Mouse (Mus musculus) layer of hippocampus, adult 18-20 months (tissue): Measurements from ENCODE around the gene Elmo1. TPM values are rescaled to one million over a fixed set of nuclear protein-coding genes. Genes with fewer than 3 reads are reported as not detected.
A peak's percentile ranks its signal among the peaks of the same experiment; 100 is the strongest.

Experiments
- DNase-seq, 2 experiments: peaks; one replicate each; pipeline ENCODE4 v3.0.0; 2022; ENCODE audit warnings: low spot score in 2 of 2
- total RNA-seq, 2 experiments: library from RNA; stranded (reverse); gene quantifications; 2 replicates each; pipeline ENCODE4 v1.2.3; 2021

The Elmo1 gene
- total RNA-seq, 2 experiments from 2014 or later, result 28.9 to 29.8 TPM

GRCm38 (mm10) chr13:20093307-20094045, 3.1 kb downstream of the Elmo1 start:
- no peak for DNase-seq

DNA sequence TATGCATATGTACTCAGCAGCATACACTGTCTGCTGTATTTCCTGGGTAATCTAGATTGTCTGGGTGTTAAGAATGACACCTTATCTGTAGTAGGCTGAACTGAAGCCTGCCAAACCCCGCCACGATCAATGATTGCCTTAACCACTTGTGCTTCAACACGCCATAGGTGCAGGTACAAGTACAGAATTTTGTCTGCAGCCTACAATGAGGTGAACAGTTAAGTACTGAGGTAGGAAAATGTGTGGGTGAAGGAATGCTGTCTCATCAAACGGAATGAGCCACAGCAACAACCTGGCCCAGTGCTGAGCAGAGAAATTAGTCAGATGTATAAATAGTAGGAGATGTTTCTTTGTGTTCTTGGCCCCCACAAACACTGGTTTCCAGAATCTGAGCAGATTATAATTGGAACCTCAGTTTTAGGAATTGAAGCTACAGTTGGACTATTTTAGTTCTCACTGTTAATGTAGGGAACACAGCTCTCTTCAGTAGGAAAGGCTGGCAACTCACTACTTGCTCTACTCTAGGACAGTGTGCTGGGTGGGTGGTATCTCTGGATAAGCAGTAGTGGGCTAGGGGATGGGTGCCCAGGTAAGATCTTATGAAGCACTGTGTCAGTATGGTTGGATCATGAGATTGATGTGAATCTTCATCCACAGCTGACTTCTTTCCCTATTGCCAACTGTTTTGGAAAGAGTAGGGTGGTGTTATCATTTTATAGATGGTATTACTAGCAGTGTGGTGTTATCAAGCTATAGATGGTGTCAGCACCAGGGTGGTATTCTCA, 4.7 kb downstream of the Elmo1 start:
- peak in 1 of 2 experiments; percentile 46 for DNase-seq

DNA sequence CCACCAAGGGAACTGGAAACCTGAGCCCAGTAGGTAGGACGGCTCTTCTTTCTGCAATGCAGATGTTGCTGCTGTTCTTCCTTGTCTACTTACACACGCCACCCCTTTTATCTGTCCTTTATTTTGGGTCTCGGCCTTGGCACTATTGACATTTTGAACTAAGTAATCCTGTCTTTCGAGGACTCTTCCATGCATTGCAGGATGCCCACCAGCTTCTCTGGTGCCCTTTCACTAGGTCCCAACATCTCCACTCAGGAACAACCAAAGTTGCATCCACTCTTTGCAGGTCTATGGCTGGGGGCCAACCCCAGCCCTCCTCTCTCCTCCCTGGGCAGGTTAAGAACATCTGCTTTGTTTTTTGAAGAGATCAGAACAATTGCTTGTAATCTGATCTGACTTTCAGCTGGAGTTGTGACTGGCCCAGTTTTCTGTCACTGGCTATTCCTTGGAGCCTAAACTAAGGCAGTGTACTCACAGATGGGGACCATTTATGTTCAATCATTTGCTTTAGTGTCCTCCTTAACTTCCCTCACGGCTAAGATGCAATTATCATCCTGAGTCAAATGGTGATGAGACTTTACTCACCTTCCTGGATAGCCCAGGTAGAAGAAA, 6.7 kb downstream of the Elmo1 start:
- DNase-seq, result no peak

- no peak for DNase-seq
Observed at GRCm38 (mm10) chr13:20097934-20098593, 7.7 kb downstream of the Elmo1 start.

- DNase-seq, result no peak
Observed at GRCm38 (mm10) chr13:20098594-20098965, 8.2 kb downstream of the Elmo1 start.

DNA sequence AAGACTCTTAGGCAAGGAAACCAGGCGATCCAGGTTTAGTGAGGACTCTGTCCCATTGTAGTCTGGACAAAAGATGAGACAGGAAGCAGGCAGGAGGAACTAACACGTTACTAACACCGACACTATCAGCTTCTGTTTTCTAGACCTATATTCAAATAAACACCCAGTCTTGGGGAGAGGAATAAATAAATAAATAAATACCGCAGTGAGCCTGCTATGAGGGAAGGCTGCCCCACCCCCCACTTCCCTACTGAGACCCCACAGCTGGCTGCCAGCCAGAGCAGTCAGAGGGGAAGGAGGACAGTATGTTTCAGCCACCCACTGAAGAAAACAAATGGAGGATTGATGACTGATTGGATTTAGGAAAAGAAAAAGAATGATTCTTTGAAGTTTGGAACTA, 9.2 kb downstream of the Elmo1 start:
- DNase-seq, result no peak

GRCm38 (mm10) chr13:20100357-20100756, 10.0 kb downstream of the Elmo1 start:
- DNase-seq, result no peak

GRCm38 (mm10) chr13:20101691-20102090, 11.3 kb downstream of the Elmo1 start:
- no peak for DNase-seq

DNA sequence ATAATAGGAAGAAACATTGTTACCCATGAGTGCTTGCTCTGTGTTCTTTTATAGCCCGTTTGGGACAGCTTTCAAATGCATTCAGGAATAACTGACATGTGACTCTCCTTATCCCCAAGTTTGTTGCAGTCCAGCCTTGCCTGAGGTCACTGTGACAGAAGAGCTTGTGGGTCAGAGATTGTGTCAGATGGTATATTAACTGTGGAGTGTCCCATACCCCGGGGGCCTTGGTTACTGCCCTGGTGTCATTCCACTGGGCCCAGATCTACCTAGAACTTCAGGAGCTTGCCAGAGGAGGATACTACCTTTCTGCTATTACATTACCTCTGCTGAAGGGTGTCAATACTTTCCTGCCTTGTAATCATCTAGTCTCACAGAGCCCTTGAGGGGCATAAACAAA, 14.4 kb downstream of the Elmo1 start:
- DNase-seq, result no peak

DNA sequence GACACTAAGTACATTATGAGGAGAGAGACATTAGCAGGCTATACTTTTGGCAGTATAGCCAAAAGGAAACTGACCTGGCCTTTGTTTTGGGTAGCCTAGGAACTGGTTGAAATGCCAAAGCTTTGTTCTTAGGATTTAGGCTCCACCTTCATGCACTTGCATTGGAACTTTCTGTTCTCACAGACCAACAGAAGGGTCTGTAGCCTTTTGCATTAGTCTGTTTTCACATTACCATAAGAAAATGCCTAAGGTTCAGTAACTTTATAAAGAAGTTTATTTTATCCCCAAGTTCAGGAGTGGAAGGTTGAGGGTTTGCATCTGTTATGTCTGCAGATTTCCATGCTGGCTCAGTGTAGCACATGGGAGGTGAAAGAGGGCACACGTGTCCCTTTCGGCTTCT, 15.6 kb downstream of the Elmo1 start:
- DNase-seq, result no peak

DNA sequence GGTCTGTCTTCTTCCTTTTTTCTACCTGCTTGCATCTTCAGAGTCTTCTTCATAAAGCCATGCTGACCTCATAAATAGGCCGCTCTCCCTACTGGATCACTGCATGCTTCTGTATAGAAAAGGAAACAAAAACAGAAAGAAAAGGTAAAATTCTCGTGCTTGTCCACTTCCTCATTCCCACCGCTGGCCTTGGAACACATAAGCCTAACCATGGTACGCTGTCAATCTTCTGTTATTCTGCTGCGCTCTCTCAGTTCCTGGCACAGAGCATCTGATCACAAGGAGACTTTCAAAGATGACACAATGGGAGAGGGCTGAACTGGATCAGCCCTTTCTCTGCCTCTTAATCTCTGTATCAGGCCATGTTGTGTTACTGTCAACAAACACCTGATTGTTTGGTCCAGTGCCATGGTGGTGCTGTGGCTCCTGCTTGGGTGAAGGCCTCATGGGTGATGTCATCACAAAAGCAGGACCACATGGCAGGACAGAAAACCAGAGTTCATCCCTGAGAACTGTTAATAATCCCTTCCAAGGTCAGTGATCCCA, 17.6 kb downstream of the Elmo1 start:
- no peak for DNase-seq

- peak in 1 of 2 experiments; percentile 49 for DNase-seq
Observed at GRCm38 (mm10) chr13:20108956-20109355, 18.6 kb downstream of the Elmo1 start.

- DNase-seq, result no peak
Observed at GRCm38 (mm10) chr13:20109446-20109845, 19.1 kb downstream of the Elmo1 start.

- DNase-seq, result no peak
Observed at GRCm38 (mm10) chr13:20109987-20110680, 19.7 kb downstream of the Elmo1 start.

- no peak for DNase-seq
Observed at GRCm38 (mm10) chr13:20111256-20111800, 20.9 kb downstream of the Elmo1 start.

DNA sequence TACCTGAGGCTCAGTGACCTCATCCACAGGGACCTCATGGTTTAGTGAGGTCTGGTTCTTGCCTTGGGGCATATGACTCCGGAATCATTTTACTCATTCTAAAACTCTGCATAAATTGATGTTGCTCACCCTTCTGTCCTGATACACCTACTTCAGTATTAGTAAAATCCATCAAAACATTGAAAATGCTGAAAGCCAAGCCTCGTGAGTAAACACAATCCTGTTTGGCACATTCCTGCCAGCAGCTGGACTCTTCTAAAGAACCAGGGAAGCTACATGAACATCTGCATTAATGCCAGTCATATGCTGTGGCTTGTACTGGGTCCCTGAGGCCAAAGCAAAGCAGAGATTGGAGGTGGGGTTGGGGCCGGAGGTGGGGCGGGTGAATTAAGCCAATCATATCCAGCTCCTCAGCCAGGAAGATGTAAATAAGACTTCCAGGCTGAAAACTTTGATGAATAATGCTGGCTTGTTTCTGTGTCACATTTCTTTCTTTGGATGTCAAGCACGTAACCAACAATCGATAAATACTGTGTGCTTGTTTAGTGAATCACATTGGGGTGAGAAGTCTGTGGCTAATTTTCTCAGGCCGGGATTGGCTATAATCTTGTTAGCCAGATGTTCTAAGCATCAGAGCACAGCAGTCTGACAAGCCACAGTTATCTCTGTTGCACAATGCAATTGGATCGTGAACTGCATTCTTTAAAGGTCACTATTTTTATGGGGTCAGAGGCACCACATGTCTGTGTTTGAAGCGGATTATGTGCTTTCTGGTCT, 24.9 kb downstream of the Elmo1 start:
- DNase-seq, result no peak

- DNase-seq, result no peak
Observed at GRCm38 (mm10) chr13:20116019-20116418, 25.6 kb downstream of the Elmo1 start.

DNA sequence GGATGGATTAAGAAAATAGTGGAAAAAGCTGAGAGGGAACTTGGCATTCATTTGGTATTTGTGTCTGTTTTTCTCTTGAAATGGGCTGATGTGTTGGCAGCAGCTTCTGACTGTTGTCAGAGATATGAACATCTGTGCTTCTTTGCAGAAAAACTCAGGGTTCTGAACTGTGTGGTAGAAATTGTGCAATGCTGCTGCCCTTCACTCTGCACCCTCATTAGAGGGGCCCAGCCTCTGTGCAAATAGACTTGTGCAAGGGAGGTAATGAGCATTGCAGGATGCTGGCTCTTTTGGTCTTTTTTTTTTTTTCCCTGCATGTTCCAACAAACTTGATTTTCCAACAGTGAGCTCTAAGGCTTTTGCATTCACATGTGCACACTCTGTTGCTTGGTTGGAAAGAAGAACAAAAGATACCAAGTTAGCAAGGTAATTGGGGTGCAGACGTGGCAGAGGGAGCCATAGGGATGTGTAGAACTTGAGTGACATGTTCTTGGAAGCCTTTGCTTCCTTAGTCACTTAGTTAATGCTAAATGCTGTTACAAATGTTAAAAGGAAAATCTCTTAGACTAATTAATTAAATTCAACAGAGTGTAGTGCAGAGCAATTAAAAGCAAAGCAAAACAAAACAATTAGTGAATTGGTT, 26.6 kb downstream of the Elmo1 start:
- no peak for DNase-seq

DNA sequence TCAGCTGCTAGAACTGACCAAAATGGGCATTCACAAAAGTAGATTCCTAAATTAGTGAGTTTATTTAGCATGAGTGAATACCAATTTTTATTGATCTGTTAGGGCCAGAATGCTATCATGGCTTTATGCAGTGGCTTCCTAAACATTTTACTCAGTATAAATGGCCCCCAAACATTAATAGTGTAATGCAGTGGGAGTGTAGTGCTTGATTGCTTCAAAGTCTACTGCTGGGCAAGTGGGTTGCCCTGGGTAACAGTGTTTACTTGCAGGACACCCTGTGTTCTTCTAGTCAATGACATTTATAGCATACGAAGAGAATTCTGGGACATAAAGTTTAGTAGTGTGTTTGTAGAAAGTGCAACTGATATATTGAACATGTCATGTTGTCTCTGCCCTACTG, 27.3 kb downstream of the Elmo1 start:
- DNase-seq, result no peak
